Mouse (Mus musculus) thymus, adult 18-20 months (tissue): ENCODE results near the gene Fam69b.

Source experiments
- DNase-seq, 2 experiments: peaks; one replicate each; pipeline ENCODE4 v3.0.0; 2022; ENCODE audit warnings: mixed read lengths in 2 of 2

Fam69b gene

GRCm38 (mm10) chr2:26627921-26628739 is at the start of gene Fam69b:
Gene Fam69b, plus strand, starts transcription at chr2:26628457.
- peak; percentile 54 to 57 for DNase-seq

GRCm38 (mm10) chr2:26579714-26580113 is 48.5 kb upstream of the Fam69b start, which contains the start of gene Egfl7:
Gene Egfl7, plus strand, starts transcription at chr2:26580014.
- no peak for DNase-seq

GRCm38 (mm10) chr2:26580751-26581150 is 47.5 kb upstream of the Fam69b start:
- no peak for DNase-seq

- DNase-seq = no peak
Measured at GRCm38 (mm10) chr2:26582203-26582602, 46.1 kb upstream of the Fam69b start.

- DNase-seq = no peak
Measured at GRCm38 (mm10) chr2:26582741-26583140, 45.5 kb upstream of the Fam69b start.

GRCm38 (mm10) chr2:26583640-26584039 is 44.6 kb upstream of the Fam69b start:
- DNase-seq = no peak

GRCm38 (mm10) chr2:26585713-26586112 is 42.5 kb upstream of the Fam69b start:
- DNase-seq = no peak

GRCm38 (mm10) chr2:26586294-26587043 is 41.8 kb upstream of the Fam69b start, which contains the start of gene Gm20532:
Gene Gm20532, plus strand, starts transcription at chr2:26586639.
- DNase-seq = peak; percentile 36 to 43

- no peak for DNase-seq
Measured at GRCm38 (mm10) chr2:26587044-26587405, 41.2 kb upstream of the Fam69b start.

- no peak for DNase-seq
Measured at GRCm38 (mm10) chr2:26588573-26588972, 39.7 kb upstream of the Fam69b start.

GRCm38 (mm10) chr2:26589284-26589683 is 39.0 kb upstream of the Fam69b start:
- no peak for DNase-seq

GRCm38 (mm10) chr2:26590282-26590681 is 38.0 kb upstream of the Fam69b start:
- no peak for DNase-seq

GRCm38 (mm10) chr2:26590962-26591361 is 37.3 kb upstream of the Fam69b start:
- no peak for DNase-seq

GRCm38 (mm10) chr2:26591416-26591815 is 36.8 kb upstream of the Fam69b start:
- no peak for DNase-seq

GRCm38 (mm10) chr2:26593211-26594021 is 34.8 kb upstream of the Fam69b start:
- no peak for DNase-seq

GRCm38 (mm10) chr2:26594022-26594346 is 34.3 kb upstream of the Fam69b start:
- DNase-seq = peak; percentile 27 to 60

GRCm38 (mm10) chr2:26594461-26594933 is 33.8 kb upstream of the Fam69b start:
- no peak for DNase-seq

GRCm38 (mm10) chr2:26594934-26595724 is 33.1 kb upstream of the Fam69b start:
- DNase-seq = no peak

GRCm38 (mm10) chr2:26595725-26596435 is 32.4 kb upstream of the Fam69b start:
- no peak for DNase-seq

- no peak for DNase-seq
Measured at GRCm38 (mm10) chr2:26596898-26597297, 31.4 kb upstream of the Fam69b start.

GRCm38 (mm10) chr2:26597810-26598209 is 30.4 kb upstream of the Fam69b start:
- DNase-seq = no peak

- no peak for DNase-seq
Measured at GRCm38 (mm10) chr2:26598462-26598861, 29.8 kb upstream of the Fam69b start.
